Mouse (Mus musculus): ENCODE results near the gene Hoxd3.

- no peak for TF ChIP-seq POLR2A (IDR thresholded peaks at IDR 0.05; ENCODE audit: low read depth, low read length)
- TF ChIP-seq CTCF (IDR thresholded peaks at IDR 0.05; ENCODE audit: extremely low read depth, insufficient read length, insufficient replicate concordance, low read depth, low read length), result no peak
Measured at GRCm38 (mm10) chr2:74731799-74732512, 20.2 kb downstream of the Hoxd3 start.

Measured in small intestine, adult 2 months (tissue).